Mouse (Mus musculus): ENCODE measurements around the gene Gna13.

GRCm38 (mm10) chr11:109443468-109444263, 81.0 kb downstream of the Gna13 start:
- TF ChIP-seq CTCF (IDR thresholded peaks at IDR 0.05) (peak; percentile 38), EP300 (IDR thresholded peaks at IDR 0.05; ENCODE audit: insufficient read depth, low read depth, low read length) (no peak)
